In the genomic region with DNA sequence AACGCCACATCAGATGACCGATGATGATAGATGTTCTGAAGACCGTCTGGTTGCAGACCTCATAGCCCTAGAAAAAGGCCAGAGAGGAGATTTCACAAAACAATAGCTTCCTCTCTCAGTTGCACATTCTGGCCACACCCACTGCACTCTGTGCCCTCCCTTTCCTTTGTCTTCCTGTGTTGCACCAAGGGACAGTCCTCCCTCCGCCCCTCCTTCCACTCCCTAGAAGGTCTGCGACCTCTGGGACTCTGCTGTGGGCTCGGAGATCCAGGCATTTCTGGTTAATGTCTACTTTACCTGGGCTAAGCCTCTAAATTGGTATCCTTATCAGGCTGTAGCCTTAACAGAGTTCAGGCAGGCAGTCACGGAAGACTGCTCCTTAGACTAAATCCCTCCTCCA, we compare ENCODE assay signal across 10 mouse cellular contexts. TPM values are rescaled to one million over a fixed set of nuclear protein-coding genes. Genes with fewer than 3 reads are reported as not detected.
DNase-seq lines count a peak whose midpoint lies in the region; ATAC-seq lines count a peak whose summit lies in the region.
"Had no signal": no experiment of that assay in that cellular context is flagged by ENCODE, and none has a peak within 500 bp of the region (broad histone marks: within the 10 kb centered on the region; RNA-seq: fewer than 3 reads in every experiment).

No protein-coding gene starts in this region.

- ATAC-seq in megakaryocyte, adult 5-6 weeks (ENCODE audit: poor library complexity, severe bottlenecking), result peak; percentile 95
- ATAC-seq: activated CD4-positive, CD25-positive, alpha-beta regulatory T cell, adult 4 months had no signal

- peak; percentile 25 to 47 for DNase-seq in kidney, postnatal 4 days
- no peak for DNase-seq in kidney, postnatal 14 days
- peak; percentile 55 for DNase-seq in ES-CJ7 (ENCODE audit: low read depth, low spot score)
- DNase-seq in embryo, embryonic 10.5 days (ENCODE audit: low spot score), result peak; percentile 73
- no peak for DNase-seq in gastrocnemius, postnatal 10 days
- DNase-seq in layer of hippocampus, postnatal 25 days (ENCODE audit: extremely low spot score in 1 of 2, low spot score in 1 of 2), result no peak
- no peak for DNase-seq in urinary bladder, adult 18-20 months (ENCODE audit: low spot score in 2 of 2)
- DNase-seq: right cerebral cortex, postnatal 4 days had no signal

RNA-seq across cellular contexts. Expression of gene Got2, which starts 13.5 kb away (rescaled TPM):
- total RNA-seq in megakaryocyte, adult 5-6 weeks (2015), result 80.2 and 81.2 TPM in 2 replicates
- 69.6 and 77.8 TPM in 2 replicates for total RNA-seq in megakaryocyte, adult 5-6 weeks (2017)
- 100 to 1,000 TPM; 271 to 301 TPM for total RNA-seq in gastrocnemius, postnatal 10 days (2021)
- total RNA-seq in layer of hippocampus, postnatal 25 days (2021), result 100 to 1,000 TPM; 228 to 234 TPM

RNA-seq across cellular contexts. Expression of gene Slc38a7, which starts 48.5 kb away (rescaled TPM):
- 8.0 and 10.0 TPM in 2 replicates for total RNA-seq in megakaryocyte, adult 5-6 weeks (2015)
- total RNA-seq in megakaryocyte, adult 5-6 weeks (2017), result 9.1 and 11.7 TPM in 2 replicates
- total RNA-seq in gastrocnemius, postnatal 10 days (2021), result 1 to 10 TPM; 5.8 to 7.9 TPM
- 10 to 100 TPM; 29.1 to 31.1 TPM for total RNA-seq in layer of hippocampus, postnatal 25 days (2021)

Comparison
In these comparisons a context has a peak if more than half of its experiments do, and no peak if none do; other contexts are left out.
1. DNase-seq: peak in kidney, postnatal 4 days (2 of 2), ES-CJ7 (single experiment) and embryo, embryonic 10.5 days (single experiment); none in kidney, postnatal 14 days (single experiment), gastrocnemius, postnatal 10 days (single experiment), layer of hippocampus, postnatal 25 days (0 of 2) and urinary bladder, adult 18-20 months (0 of 2).